Comparison of ENCODE assay signal across 14 mouse cellular contexts in the genomic region with DNA sequence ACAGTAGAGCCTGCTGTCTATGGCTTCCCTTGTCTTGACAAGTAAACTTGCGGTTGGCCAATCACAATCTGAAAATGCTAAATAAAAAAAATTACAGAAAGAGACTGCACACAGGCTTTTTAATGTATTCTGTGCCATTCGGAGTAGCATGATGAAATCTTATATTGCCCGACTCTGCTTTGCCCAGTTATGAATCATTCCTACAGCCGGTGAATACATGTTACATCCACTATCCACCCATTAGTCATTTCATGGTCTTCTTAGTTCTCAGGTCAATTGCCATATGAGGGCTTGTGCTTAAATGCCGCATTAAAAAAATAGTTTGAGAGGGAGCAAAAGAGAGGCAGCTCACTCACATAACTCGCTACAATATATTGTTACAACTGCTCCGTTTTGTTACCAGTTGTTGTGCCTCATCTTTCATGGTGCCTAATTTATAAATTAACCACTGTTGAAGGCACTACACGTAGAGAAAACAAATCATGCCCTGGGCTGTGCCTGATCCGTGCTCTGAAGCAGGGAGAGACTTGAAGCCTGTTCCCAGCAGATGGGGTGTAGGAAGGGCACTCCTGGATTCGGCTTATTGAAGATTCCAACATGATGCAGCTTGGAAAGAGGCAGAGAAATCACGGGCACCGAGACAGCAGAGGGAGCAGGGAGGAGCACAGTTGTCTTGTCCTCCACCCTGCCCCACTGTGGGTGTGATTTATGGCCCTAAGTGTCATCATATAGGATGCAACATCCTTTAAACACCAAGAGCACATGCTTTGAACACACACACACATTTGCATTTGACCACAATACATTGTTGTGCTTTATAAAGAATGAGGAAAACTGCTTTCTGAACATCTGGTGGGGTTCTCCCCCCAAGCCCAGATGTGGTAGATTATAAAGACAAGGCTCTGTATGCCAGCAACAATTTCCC.
DNase-seq lines count a peak whose midpoint lies in the region; ATAC-seq and TF ChIP-seq lines count a peak whose summit lies in the region.
"Had no signal": no experiment of that assay in that cellular context is flagged by ENCODE, and none has a peak within 500 bp of the region (broad histone marks: within the 10 kb centered on the region; RNA-seq: fewer than 3 reads in every experiment).

No protein-coding gene starts in this region.

- no peak overlapping the region for H3K9ac ChIP-seq in neural tube, embryonic 14.5 days (replicated peaks; ENCODE audit: low read depth, low read length)
- H3K9ac ChIP-seq: heart, embryonic 15.5 days; hindbrain, embryonic 14.5 days; liver, embryonic 13.5 days had no signal

- H3K36me3 ChIP-seq in neural tube, embryonic 14.5 days (ENCODE audit: control insufficient read depth, insufficient read depth, low read length): no peaks in the 10 kb centered on the region
- H3K36me3 ChIP-seq: heart, embryonic 15.5 days; liver, embryonic 13.5 days had no signal

- DNase-seq in layer of hippocampus, adult 18-20 months (ENCODE audit: low spot score in 2 of 2): peak; percentile 23 to 59
- DNase-seq in layer of hippocampus, adult 9-10 months (ENCODE audit: low spot score): no peak
- DNase-seq in brain, adult 2 months (ENCODE audit: low read depth, low spot score): peak; percentile 68
- DNase-seq in layer of hippocampus, adult 2 months (ENCODE audit: low spot score in 2 of 2): peak; percentile 39 to 57
- DNase-seq in adrenal gland, postnatal 36 days: no peak
- DNase-seq in adrenal gland, adult 18-20 months (ENCODE audit: low spot score in 2 of 2): no peak
- DNase-seq: cerebellum, adult 9-11 months; kidney, adult 11 months; liver, embryonic 13.5 days had no signal

- ATAC-seq in neural tube, embryonic 14.5 days (ENCODE audit: low read depth): no peak
- ATAC-seq: CD4-positive, CD25-positive, alpha-beta regulatory T cell, adult 4 months; lung, postnatal 0 days had no signal

- H3K27me3 ChIP-seq in neural tube, embryonic 14.5 days (ENCODE audit: control insufficient read depth, insufficient read depth, low read length): no peaks in the 10 kb centered on the region
- H3K27me3 ChIP-seq: liver, embryonic 13.5 days had no signal

- H3K27ac ChIP-seq in layer of hippocampus, adult 2 months: peak overlapping the region; percentile 12; the same call in 1 of the 2 replicates
- H3K27ac ChIP-seq in neural tube, embryonic 14.5 days (ENCODE audit: low read depth, low read length): peak overlapping the region; percentile 44; the same call in 1 of the 2 replicates
- H3K27ac ChIP-seq: heart, embryonic 15.5 days; hindbrain, embryonic 14.5 days; liver, embryonic 13.5 days had no signal

- H3K4me2 ChIP-seq in neural tube, embryonic 14.5 days (ENCODE audit: low read depth, low read length): no peak overlapping the region
- H3K4me2 ChIP-seq: heart, embryonic 15.5 days; hindbrain, embryonic 14.5 days; liver, embryonic 13.5 days had no signal

- peaks cover 13% of the 10 kb centered on the region; the same call in 1 of the 2 replicates for H3K4me1 ChIP-seq in neural tube, embryonic 14.5 days (ENCODE audit: control insufficient read depth, insufficient read depth, low read length)
- H3K4me1 ChIP-seq: heart, embryonic 15.5 days; liver, embryonic 13.5 days had no signal

- WGBS in neural tube, embryonic 14.5 days: 54% methylated on average over 12 of the region's 12 CpGs

- H3K4me3 ChIP-seq in layer of hippocampus, adult 2 months: no peak overlapping the region
- no peak overlapping the region for H3K4me3 ChIP-seq in neural tube, embryonic 14.5 days (ENCODE audit: low read depth, low read length)
- H3K4me3 ChIP-seq: heart, embryonic 15.5 days; liver, embryonic 13.5 days had no signal

- H3K9me3 ChIP-seq in neural tube, embryonic 14.5 days (ENCODE audit: control insufficient read depth, low read length): no peaks in the 10 kb centered on the region
- H3K9me3 ChIP-seq: heart, embryonic 15.5 days; liver, embryonic 13.5 days had no signal

- TF ChIP-seq CTCF in layer of hippocampus, adult 2 months (conservative IDR thresholded peaks at IDR 0.05): peak; percentile 28

Comparison
In these comparisons a context has a peak if more than half of its experiments do, and no peak if none do; other contexts are left out.
1. DNase-seq: peak in layer of hippocampus, adult 18-20 months (2 of 2), brain, adult 2 months (single experiment) and layer of hippocampus, adult 2 months (2 of 2); none in layer of hippocampus, adult 9-10 months (single experiment), adrenal gland, postnatal 36 days (0 of 2) and adrenal gland, adult 18-20 months (0 of 2).